20 mouse cellular contexts compared by ENCODE assay signal in the genomic region with DNA sequence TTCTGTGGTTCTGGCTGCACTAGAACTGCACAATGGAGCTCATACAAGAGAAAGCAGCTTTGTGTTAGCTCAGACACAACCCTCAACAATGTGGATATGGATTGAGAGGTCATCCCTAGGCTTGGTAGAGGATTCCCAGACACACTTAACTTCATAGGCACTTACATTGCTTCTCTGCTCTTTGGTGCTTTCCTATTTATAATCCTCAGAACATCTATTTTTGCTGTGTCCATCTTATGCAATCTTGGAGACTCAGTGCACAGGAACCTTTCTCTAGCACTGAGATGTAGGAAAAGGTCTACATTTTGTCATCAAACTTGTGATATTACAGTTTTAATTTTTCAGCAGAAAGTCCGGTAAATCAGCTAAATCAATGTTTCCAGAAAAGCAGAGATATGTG.
"Had no signal": no experiment of that assay in that cellular context is flagged by ENCODE, and none has a peak within 500 bp of the region (broad histone marks: within the 10 kb centered on the region; RNA-seq: fewer than 3 reads in every experiment).

No protein-coding gene starts in this region.

- ATAC-seq: hindbrain, embryonic 16.5 days; hindbrain, postnatal 0 days; inflammation-experienced regulatory T-cells, adult 6 months; intestine, embryonic 16.5 days; intestine, postnatal 0 days had no signal

- DNase-seq: heart, postnatal 10 days; heart, postnatal 14 days; heart, postnatal 36 days; heart, postnatal 4 days; kidney, adult 11 months; kidney, adult 18-20 months; kidney, adult 2 months; kidney, adult 8-10 months; kidney, adult 9 months; kidney, postnatal 10 days; kidney, postnatal 14 days; kidney, postnatal 36 days; kidney, postnatal 4 days; layer of hippocampus, adult 9-11 months; layer of hippocampus, postnatal 36 days had no signal
